Mouse (Mus musculus) midbrain, embryonic 14.5 days (tissue): ENCODE measurements around the gene Lin7b. TPM values are rescaled to one million over a fixed set of nuclear protein-coding genes. Genes with fewer than 3 reads are reported as not detected.

Experiments used
- ATAC-seq: fragments of 200-750 bp; cut with Nextera tagmentation; 2 replicates; pipeline ENCODE4 v1.8.0; 2017; ENCODE audit warnings: moderate number of reproducible peaks, moderate library complexity; ENCODE audit not compliant: low FRiP score, low TSS enrichment
- DNase-seq: peaks from one replicate; pipeline ENCODE4 v3.0.0-alpha.2; 2015
- H3K27ac ChIP-seq: fragments of 300-500 bp; sonication (generic); replicated peaks from 2 replicates; pipeline ENCODE4 v1.5.1; 2014; ENCODE audit warnings: mild to moderate bottlenecking, low read depth, low read length, moderate library complexity
- H3K27me3 ChIP-seq: fragments of 300-500 bp; sonication (generic); 2 replicates; pipeline ENCODE4 v1.6.1; 2014; ENCODE audit warnings: low read length, control low read depth, mixed read lengths; ENCODE audit not compliant: control insufficient read depth, insufficient read depth
- H3K36me3 ChIP-seq: fragments of 300-500 bp; sonication (generic); 2 replicates; pipeline ENCODE4 v1.6.1; 2014; ENCODE audit warnings: low read length, control low read depth; ENCODE audit not compliant: control insufficient read depth, insufficient read depth
- H3K4me1 ChIP-seq: fragments of 300-500 bp; sonication (generic); 2 replicates; pipeline ENCODE4 v1.6.1; 2014; ENCODE audit warnings: mild to moderate bottlenecking, antibody characterized with exemption, low read length, control low read depth; ENCODE audit not compliant: control insufficient read depth, insufficient read depth
- H3K4me2 ChIP-seq: fragments of 300-500 bp; sonication (generic); 2 replicates; pipeline ENCODE4 v1.6.1; 2014; ENCODE audit warnings: mild to moderate bottlenecking, low read length, moderate library complexity
- H3K4me3 ChIP-seq: fragments of 300-500 bp; sonication (generic); replicated peaks from 2 replicates; pipeline ENCODE4 v1.5.1; 2014; ENCODE audit warnings: low read depth, low read length
- H3K9ac ChIP-seq: fragments of 300-500 bp; sonication (generic); replicated peaks from 2 replicates; pipeline ENCODE4 v1.6.1; 2014; ENCODE audit warnings: mild to moderate bottlenecking, low read length, moderate library complexity
- H3K9me3 ChIP-seq: fragments of 300-500 bp; sonication (generic); 2 replicates; pipeline ENCODE4 v1.6.1; 2016; ENCODE audit warnings: low read length, control low read depth, mixed read lengths; ENCODE audit not compliant: control insufficient read depth
- WGBS: fragments of 180-500 bp; shearing (Covaris S2); extraction: QIAGEN DNeasy Blood & Tissue Kit; methylation state at CpG from one replicate; pipeline ENCODE4 v1.1.7; 2014; 5-methylcytosine and 5-hydroxymethylcytosine counted together
- polyA plus RNA-seq: library from polyadenylated mRNA; unstranded; fragments of >200 nt; fragmentation: Nextera tagmentation; extraction: Ambion mirVana; gene quantifications from 2 replicates; pipeline ENCODE4 v1.2.1, GENCODE M21; 2014

Gene Lin7b
- polyA plus RNA-seq, 1 experiment from 2014 or later = 11.6 TPM

GRCm38 (mm10) chr7:45337469-45337868 is 32.9 kb downstream of the Lin7b start:
- WGBS = 18% methylated on average over 4 of the region's 4 CpGs
- Histone ChIP-seq H3K4me3 (no peak overlapping the region), H3K4me2 (no peak overlapping the region), H3K9ac (no peak overlapping the region), H3K27me3 (peaks cover 8% of the 10 kb centered on the region; the same call in 1 of the 2 replicates), H3K4me1 (peaks cover 28% of the 10 kb centered on the region), H3K36me3 (no peaks in the 10 kb centered on the region; the same call in 1 of the 2 replicates), H3K9me3 (no peaks in the 10 kb centered on the region), H3K27ac (no peak overlapping the region)
- ATAC-seq (no peak), DNase-seq (no peak)

GRCm38 (mm10) chr7:45336319-45336718 is 34.1 kb downstream of the Lin7b start:
- Histone ChIP-seq H3K27me3 (peaks cover 8% of the 10 kb centered on the region; the same call in 1 of the 2 replicates), H3K27ac (no peak overlapping the region), H3K4me1 (peaks cover 28% of the 10 kb centered on the region), H3K4me2 (no peak overlapping the region), H3K4me3 (no peak overlapping the region), H3K36me3 (no peaks in the 10 kb centered on the region; the same call in 1 of the 2 replicates), H3K9me3 (no peaks in the 10 kb centered on the region), H3K9ac (no peak overlapping the region)
- WGBS = 94% methylated on average over 4 of the region's 4 CpGs
- DNase-seq (no peak), ATAC-seq (no peak)

DNA sequence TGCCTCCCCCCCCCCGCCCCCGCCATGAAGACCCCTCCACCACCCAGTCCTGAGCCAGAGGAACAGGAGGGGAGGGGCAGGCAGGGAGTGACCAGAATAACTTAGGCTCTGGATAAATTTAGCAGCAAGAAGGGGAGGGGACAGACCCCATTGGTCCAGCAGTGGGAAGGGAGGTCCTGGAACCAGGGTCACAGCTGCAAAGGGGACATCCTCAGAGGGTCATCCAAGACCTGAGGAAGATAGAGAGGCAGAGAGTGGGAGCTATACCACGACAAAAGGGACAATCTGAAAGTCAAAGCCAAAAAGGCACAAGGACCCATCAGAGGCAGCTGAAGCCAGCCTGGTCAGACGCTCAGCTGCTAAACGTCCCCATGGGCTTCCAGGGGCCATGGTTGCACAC is 35.3 kb downstream of the Lin7b start, which contains the start of gene Hrc:
Gene Hrc (plus strand): TSS at position 235 of the 400 bp plus-strand sequence.
- no peaks in the 10 kb centered on the region for H3K36me3 ChIP-seq
- ATAC-seq (no peak), DNase-seq (no peak)
- no peak within 1 kb of the TSS for H3K9ac ChIP-seq
- WGBS = 26% methylated on average over 5 of the region's 5 CpGs
- H3K4me3 ChIP-seq = no peak within 1 kb of the TSS
- no peak within 1 kb of the TSS for H3K27ac ChIP-seq
- H3K4me1 ChIP-seq = peaks cover 21% of the 10 kb centered on the region
- H3K9me3 ChIP-seq = no peaks in the 10 kb centered on the region
- H3K27me3 ChIP-seq = peaks cover 3% of the 10 kb centered on the region; the same call in 1 of the 2 replicates
- peak within 1 kb of the TSS; percentile 92 for H3K4me2 ChIP-seq

DNA sequence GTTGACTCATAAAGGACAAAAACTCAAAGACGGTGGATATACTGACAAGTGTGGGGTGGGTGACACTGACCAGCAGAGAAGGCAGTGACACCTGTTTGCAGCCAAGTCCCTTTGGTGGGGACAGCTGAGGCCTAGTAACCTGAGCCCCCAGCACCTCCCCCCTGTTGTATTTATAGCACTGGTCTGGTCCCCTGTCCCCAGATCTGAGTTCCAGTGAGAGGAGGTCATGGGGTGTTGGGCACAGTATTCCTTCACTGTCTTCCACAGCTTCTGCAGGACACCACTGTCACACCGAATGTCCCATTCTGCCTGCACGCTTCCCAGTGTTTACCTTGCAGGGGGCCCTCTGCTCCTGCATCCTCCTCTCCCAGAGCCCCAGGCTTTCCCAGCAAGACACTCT is 35.8 kb downstream of the Lin7b start:
- 22% methylated on average over 3 of the region's 3 CpGs for WGBS
- Histone ChIP-seq H3K4me1 (peaks cover 16% of the 10 kb centered on the region), H3K27me3 (peaks cover 3% of the 10 kb centered on the region; the same call in 1 of the 2 replicates), H3K9me3 (no peaks in the 10 kb centered on the region), H3K4me3 (no peak overlapping the region), H3K4me2 (no peak overlapping the region), H3K36me3 (no peaks in the 10 kb centered on the region), H3K9ac (no peak overlapping the region), H3K27ac (no peak overlapping the region)
- DNase-seq (no peak), ATAC-seq (no peak)

- Histone ChIP-seq H3K4me2 (peak within 1 kb of the TSS; percentile 92), H3K27me3 (peaks cover 3% of the 10 kb centered on the region; the same call in 1 of the 2 replicates)
- WGBS = 0% methylated on average over 38 of the region's 38 CpGs
Measured at GRCm38 (mm10) chr7:45333431-45333982, 36.9 kb downstream of the Lin7b start, which contains the start of gene Trpm4. TSS of gene Trpm4 (minus strand) at chr7:45333780.

DNA sequence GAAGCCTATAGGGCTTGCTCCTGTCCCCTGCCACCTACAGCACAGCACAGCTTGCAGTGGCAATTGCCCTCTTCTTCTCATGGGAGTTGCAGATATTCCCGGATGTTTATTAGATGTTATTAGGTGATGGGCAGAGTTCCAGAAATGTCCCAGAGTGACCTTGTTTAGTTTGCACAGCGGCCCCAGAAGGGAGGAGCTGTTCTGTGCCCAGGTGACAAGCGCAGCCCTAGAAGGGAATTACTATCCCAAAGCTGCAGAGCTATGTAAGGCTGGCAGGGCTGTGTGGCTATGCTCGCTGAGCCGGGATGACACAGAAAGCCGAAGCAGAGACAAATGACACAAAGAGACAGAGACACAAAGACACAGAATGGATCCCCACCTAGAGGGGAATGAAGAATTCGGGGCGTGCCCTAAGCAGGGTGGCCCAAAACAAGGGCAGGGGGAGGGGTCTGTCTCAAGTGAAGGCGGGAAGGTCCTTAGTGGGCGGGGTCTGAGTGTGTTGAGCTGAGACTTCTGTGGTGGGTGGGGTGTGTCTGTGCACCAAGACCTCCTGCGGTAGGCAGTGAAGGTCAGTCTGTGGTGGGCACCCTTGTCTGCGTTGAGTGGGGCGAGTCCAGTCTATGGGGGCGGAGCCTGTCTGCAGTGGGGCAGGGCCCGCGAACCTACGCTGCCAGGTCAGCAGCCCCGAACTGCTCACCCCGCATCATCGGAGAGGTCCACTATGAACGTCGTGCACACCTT is 37.5 kb downstream of the Lin7b start:
- Histone ChIP-seq H3K4me1 (no peaks in the 10 kb centered on the region), H3K36me3 (no peaks in the 10 kb centered on the region), H3K4me2 (peak overlapping the region; percentile 92), H3K9ac (peak overlapping the region; percentile 55), H3K9me3 (no peaks in the 10 kb centered on the region), H3K4me3 (peak overlapping the region; percentile 51), H3K27me3 (no peaks in the 10 kb centered on the region; the same call in 1 of the 2 replicates), H3K27ac (no peak overlapping the region)
- DNase-seq = peak; percentile 54
- ATAC-seq = peak; percentile 66
- 3% methylated on average over 22 of the region's 22 CpGs for WGBS

More at GRCm38 (mm10) chr7:45333431-45333982, 36.9 kb downstream of the Lin7b start, which contains the start of gene Trpm4:
- Histone ChIP-seq H3K36me3 (no peaks in the 10 kb centered on the region), H3K27ac (0 out of 2 replicates have a peak within 1 kb of the TSS, but pooled peaks have one; percentile 41), H3K9me3 (no peaks in the 10 kb centered on the region), H3K4me1 (peaks cover 5% of the 10 kb centered on the region; the same call in 1 of the 2 replicates), H3K4me3 (peak within 1 kb of the TSS; percentile 51), H3K9ac (peak within 1 kb of the TSS; percentile 55)
- DNase-seq = peak; percentile 84
- ATAC-seq = peak; percentile 53; the same call in 1 of the 2 replicates

- no peak overlapping the region for H3K4me2 ChIP-seq
- 85% methylated on average over 6 of the region's 6 CpGs for WGBS
- no peaks in the 10 kb centered on the region for H3K9me3 ChIP-seq
- no peak overlapping the region for H3K9ac ChIP-seq
- no peaks in the 10 kb centered on the region for H3K36me3 ChIP-seq
- no peaks in the 10 kb centered on the region for H3K4me1 ChIP-seq
- no peak overlapping the region for H3K4me3 ChIP-seq
- DNase-seq (no peak), ATAC-seq (no peak)
- H3K27me3 ChIP-seq = no peaks in the 10 kb centered on the region
- H3K27ac ChIP-seq = no peak overlapping the region
Measured at GRCm38 (mm10) chr7:45331502-45331901, 38.9 kb downstream of the Lin7b start.

DNA sequence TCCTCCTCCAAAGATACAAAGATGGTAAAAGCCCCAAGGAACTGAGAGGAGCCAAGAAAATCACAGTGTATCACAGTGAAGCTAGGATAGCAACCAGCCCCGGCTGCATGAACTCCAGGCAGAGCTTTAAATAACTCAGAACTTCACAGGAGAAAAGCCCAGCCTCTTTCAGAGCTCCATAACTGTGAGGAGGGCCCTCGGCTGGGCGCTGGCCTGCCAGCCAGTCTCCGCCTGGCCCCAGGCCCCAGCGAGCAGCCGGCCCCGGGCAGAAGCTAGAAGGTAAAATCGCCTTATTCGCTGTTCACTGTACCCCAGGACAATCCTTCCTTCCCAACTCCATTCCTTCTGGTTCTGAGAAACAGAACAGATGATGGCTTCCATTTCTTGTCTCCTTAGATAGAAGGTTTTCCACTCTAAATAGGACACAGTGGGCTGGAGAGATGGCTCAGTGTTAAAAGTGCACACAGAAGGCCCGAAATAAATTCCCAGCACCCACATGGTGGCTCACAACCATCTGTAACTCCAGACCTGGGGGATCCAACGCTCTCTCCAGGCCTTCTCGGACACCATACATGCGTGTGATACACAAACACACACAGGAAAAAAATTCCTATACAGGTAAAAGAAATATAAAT is 41.4 kb downstream of the Lin7b start:
- no peak overlapping the region for H3K4me3 ChIP-seq
- H3K4me1 ChIP-seq = no peaks in the 10 kb centered on the region
- DNase-seq (no peak), ATAC-seq (no peak)
- no peaks in the 10 kb centered on the region for H3K27me3 ChIP-seq
- H3K9ac ChIP-seq = no peak overlapping the region
- 79% methylated on average over 13 of the region's 13 CpGs for WGBS
- no peaks in the 10 kb centered on the region for H3K9me3 ChIP-seq
- no peak overlapping the region for H3K27ac ChIP-seq
- no peaks in the 10 kb centered on the region for H3K36me3 ChIP-seq
- no peak overlapping the region for H3K4me2 ChIP-seq
